Mouse (Mus musculus) splenic B cell, adult 2 months (primary cell): ENCODE data around the gene Ly6g5b.

Source experiments
- DNase-seq: peaks from one replicate; pipeline ENCODE4 v3.0.0-alpha.2; 2011; ENCODE audit warnings: low read depth, low spot score
- H3K27me3 ChIP-seq: 2 replicates; pipeline ENCODE4 v1.6.1; 2012; ENCODE audit warnings: mild to moderate bottlenecking, low read length, moderate library complexity, mixed read lengths; ENCODE audit not compliant: control insufficient read depth, poor library complexity, insufficient read depth, severe bottlenecking
- H3K36me3 ChIP-seq: 2 replicates; pipeline ENCODE4 v1.6.1; 2012; ENCODE audit warnings: mild to moderate bottlenecking, low read length, moderate library complexity, mixed read lengths; ENCODE audit not compliant: control insufficient read depth, poor library complexity, insufficient read depth, severe bottlenecking

Ly6g5b gene

DNA sequence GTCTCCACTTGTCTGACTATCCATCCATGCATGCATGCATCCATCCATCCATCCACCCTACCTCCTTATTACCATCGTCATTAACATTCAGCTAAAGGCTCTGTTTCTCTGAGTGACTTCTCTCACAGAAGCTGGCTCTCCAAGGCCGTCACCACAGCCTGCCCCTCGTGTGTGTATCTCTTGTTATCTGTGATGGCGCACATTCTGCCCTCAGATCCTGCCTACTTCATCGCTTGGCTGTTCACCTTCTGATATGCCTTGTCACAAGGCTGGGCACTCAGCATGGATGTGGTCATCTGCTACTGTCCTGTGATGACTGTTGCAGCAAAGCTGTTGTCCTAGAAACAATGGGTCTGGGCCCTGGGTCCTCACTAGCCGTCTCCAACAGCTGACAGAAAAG is 10.5 kb downstream of the Ly6g5b start:
- no peaks in the 10 kb centered on the region for H3K27me3 ChIP-seq
- DNase-seq, result no peak
- H3K36me3 ChIP-seq, result peaks cover 4% of the 10 kb centered on the region

DNA sequence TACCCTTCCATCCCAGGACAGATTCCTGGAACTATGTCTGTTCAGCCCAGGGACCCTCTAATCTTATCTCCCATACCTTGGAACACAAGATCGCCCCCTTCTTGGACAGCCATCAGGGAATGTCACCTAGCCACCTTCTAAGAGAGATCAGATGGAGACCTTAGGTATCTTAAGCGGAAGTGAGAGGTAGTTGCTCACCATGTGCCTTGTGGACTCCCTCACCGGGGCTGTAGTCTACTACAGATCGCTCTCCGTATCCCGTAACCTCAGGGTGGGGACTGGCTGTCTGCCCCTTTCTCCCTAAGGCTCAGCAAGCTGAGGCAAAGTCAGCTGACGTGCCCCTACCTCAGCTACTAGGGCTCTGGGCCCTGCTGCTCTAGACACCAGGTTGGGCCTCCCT is 11.1 kb downstream of the Ly6g5b start:
- Histone ChIP-seq H3K27me3 (no peaks in the 10 kb centered on the region), H3K36me3 (peaks cover 4% of the 10 kb centered on the region)
- no peak for DNase-seq

DNA sequence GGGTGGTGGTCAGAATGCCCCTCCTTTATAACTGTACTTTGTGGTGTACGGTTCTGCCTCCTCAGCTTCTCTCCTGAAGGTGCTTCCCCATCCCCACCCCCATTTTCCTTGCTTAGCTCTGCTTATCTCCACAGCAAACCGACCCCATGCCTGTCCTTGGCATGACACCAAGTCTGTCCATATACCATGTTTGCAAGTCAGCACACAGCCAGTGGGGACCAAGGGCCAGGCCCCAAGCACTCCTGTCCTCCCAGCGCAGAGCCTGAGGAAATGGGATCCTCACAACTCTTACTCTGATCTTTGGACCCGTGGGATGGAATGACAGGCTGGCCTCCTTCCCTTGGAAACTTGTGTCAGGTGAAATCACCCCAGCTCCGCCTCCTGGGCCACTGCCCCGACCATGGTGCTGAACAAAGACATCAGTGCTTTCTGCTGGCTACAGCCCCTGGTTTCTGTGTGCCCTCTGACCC is 12.0 kb downstream of the Ly6g5b start:
- no peaks in the 10 kb centered on the region for H3K27me3 ChIP-seq
- DNase-seq, result no peak
- H3K36me3 ChIP-seq, result peaks cover 7% of the 10 kb centered on the region

DNA sequence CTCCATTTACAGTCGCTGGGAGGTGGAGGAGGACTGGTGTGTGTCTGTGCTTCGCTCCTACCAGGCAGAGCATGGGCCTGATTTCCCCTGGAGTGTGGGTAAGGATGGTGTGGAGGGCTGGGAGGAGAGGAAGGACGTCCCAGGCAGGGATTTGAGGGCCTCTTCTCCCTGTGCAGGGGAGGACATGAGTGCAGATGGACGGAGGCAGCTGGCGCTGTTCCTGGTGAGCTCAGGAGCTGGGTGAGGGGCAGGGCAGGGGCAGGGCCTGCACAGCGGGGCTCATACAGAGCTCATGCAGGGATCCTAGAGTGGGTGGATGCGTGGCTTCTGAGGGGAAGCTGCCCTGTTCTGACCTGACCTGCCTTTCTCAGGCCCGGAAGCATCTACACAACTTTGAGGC is 12.9 kb downstream of the Ly6g5b start:
- Histone ChIP-seq H3K27me3 (no peaks in the 10 kb centered on the region), H3K36me3 (peaks cover 7% of the 10 kb centered on the region)
- DNase-seq, result no peak

DNA sequence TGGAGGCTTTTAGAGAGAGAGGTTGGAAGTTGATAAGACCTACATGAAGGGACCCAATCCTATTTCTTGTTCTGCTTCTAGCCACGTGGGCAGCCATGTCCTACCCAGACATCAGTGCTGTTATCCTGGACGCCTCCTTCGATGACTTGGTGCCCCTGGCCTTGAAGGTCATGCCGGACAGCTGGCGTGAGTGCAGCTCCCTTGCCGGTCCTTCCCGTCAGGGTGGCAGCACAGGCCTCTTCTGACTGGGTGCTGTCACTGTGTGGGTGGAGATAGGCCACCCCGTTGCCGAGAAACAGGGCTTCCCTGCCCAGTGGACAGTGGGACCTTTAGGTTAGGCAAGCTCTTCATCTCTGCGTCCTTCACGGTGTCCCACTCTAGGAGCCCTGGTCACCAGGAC is 14.1 kb downstream of the Ly6g5b start:
- Histone ChIP-seq H3K27me3 (no peaks in the 10 kb centered on the region), H3K36me3 (peaks cover 7% of the 10 kb centered on the region)
- no peak for DNase-seq

DNA sequence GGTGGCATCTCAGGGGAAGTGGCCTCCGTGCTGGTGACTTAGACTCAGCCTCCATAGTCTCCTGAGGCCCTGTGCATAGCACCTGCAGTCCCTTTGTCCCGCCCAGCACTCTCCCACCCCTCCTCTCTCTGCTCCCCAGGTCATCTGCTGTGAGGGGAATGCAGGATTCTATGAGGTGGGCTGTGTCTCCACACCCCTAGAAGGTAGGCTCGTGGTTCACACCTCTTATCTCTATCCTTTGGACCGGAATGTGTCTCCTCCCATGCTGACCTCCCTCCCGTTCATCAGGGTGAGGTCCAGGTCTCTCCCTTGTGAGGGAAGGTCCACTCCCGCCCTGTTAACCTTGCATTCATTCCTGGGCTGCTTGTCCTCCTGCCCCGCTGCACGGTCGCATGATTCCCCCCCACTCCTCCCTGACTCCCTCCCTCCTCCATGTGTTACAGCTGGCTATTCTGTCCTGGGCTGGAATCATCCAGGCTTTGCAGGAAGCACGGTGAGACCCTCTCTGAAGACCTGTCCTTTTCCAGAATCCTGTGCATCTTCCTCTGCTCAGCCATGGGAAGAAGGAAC is 14.9 kb downstream of the Ly6g5b start:
- no peak for DNase-seq
- Histone ChIP-seq H3K36me3 (peaks cover 7% of the 10 kb centered on the region), H3K27me3 (no peaks in the 10 kb centered on the region)

DNA sequence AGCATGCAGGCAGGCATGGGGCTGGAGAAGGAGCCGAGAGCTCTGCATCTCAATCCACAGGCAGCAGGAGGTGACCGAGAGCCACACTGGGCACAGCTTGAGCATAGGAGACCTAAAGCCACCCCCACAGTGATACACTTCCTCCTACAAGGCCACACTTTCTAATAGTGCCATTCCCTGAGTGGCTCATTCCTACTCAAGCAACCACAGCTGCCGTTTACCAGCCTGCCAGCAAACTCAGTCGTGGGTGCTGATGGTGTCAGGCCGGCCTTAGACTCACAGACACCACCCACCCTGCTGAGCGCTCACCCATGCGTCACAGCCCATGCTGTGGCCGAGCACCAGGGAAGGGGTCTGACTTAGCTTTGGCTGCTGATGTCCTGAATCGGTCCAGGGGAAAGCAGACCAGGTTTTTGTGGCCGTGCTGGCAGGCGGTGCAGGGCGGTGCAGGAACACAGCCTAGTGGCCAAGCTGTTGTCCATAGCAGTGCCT is 18.0 kb downstream of the Ly6g5b start:
- Histone ChIP-seq H3K27me3 (no peaks in the 10 kb centered on the region), H3K36me3 (peaks cover 6% of the 10 kb centered on the region)
- no peak for DNase-seq

DNA sequence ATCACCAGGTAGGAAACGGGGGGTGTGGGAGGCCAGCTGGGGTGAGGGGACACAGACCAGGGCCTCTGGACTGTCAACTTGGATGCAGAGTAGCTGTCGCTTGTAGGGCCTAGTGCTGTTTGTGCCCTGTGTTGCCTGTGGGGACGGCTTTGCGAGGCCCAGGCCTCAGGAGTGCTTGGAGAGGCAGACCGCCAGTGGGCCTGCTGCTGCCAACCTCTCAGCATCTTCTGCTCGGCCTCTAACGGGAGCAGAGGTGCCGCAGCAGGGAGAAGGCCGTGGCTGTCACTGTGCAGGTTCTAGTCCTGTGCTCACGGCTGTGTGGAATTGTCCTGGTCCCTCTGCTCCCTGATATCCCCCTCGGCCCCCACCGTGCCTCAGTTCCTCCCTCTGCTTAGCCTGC is 18.6 kb downstream of the Ly6g5b start:
- DNase-seq, result no peak
- Histone ChIP-seq H3K36me3 (peaks cover 5% of the 10 kb centered on the region), H3K27me3 (no peaks in the 10 kb centered on the region)

DNA sequence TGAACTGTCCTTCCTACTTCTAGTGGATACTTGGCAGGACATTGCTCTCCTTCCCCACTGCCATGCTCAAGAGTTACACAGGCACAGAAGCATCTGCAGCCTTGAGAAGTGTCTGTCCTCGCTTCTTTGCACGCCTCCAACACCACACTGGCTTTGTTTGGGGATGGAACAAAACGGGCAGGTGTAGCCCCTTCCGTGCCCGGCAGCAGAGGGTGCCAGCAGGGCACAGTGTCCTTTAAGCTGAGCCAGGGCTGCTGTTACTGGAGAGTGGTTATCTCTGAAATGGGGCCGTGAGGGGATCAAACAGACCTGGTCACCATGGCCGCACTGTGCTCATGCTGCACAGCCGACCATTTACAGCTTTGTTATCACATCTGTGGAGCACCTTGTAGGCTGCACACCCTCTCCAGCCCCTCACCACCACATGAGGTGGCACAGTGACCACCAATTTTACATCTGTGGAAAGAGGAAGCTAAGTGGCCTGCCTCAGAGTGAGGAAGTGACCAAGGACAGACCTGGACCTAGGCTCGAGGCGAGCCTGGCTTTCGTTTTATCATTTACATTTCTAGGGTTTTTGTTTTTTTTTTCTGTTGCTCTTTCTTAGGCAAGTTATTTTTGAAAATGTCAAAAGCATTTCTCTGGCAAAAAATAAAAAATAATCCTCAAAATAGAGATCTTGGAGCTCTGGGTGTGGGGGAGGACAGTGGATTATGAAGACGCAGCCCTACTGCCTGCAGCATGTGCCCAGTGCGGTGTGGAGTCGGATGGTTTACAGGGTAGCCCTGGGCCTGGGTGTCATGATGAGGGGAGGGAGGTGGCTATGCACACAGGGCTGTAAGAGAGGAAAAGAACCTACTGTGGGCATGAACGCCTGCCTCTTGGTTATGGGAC is 20.5 kb downstream of the Ly6g5b start:
- H3K27me3 ChIP-seq, result no peaks in the 10 kb centered on the region
- peaks cover 4% of the 10 kb centered on the region for H3K36me3 ChIP-seq
- DNase-seq, result no peak

DNA sequence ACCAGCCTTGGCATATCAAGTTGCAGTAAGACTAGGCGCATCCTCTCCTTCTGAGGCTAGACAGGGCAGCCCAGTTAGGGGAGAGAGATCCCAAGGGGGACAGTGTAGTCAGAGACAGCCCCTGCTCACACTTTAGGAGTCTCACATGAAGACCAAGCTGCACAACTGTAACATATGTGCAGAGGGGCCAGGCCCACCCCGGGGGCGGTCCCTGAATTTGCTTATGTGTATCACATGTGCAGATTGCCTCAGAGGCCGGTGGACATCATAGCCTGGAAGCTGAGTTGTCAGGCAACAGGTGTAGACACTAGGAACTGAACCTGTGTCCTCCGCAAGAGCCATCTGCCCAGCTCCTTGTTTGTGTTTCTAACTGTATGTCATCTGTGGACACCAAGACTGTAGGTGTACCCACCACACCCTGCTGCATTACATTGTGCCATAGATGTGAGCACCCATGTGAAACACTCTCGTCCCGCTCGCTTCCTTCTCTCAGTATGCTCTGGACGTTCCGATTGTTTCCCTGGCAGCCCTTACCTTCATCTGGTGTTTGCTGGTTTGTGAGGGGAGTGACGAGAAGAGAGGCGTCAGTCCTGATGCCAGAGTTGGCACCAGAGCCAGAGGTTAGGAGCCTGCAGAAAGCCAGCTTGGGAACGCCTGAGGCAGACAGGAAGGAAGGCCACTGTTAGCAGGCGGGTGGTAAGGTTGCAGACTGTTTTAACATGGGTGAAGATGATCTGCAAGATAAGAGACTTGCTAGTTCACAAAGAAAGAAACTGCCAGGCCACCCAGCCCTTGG is 22.6 kb downstream of the Ly6g5b start:
- Histone ChIP-seq H3K36me3 (peaks cover 1% of the 10 kb centered on the region), H3K27me3 (no peaks in the 10 kb centered on the region)
- DNase-seq, result no peak

DNA sequence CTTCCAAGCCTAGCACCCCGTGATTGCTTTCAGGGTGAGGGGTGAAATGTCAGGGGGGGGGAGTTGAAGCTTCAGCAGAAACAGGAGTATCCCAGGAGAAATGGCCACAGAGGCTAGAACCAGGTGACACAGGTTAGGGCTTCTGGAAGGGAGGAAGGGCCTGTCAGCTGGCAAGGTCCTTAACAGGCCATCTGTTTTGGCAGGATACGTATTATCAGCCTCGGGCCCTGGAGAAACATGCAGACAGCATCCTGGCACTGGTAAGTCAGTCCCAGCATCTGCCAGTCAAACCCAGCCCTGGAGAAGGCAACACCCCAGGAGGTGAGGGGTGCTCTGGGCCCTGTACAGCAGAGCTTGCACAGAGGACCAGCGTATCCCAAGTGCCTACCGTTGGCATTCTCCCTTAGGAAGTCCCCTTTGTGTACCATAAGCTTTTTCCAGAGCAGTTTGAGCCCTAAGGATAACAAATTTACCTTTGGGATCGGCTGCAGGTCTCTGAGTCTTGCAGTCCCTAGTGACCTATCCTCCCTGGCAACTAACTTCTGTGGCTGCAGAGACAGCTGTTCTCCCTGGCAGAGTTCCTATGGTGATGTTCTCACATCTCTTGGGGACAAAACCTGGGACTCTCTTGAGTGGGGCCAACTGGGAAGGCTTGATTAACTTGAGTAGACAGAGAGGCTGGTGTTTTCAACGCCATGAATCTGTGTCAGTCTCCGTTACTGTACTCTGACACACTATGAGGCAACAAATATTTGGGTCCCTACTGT is 24.9 kb downstream of the Ly6g5b start:
- Histone ChIP-seq H3K36me3 (peaks cover 1% of the 10 kb centered on the region; the same call in 1 of the 2 replicates), H3K27me3 (no peaks in the 10 kb centered on the region)
- DNase-seq, result no peak

DNA sequence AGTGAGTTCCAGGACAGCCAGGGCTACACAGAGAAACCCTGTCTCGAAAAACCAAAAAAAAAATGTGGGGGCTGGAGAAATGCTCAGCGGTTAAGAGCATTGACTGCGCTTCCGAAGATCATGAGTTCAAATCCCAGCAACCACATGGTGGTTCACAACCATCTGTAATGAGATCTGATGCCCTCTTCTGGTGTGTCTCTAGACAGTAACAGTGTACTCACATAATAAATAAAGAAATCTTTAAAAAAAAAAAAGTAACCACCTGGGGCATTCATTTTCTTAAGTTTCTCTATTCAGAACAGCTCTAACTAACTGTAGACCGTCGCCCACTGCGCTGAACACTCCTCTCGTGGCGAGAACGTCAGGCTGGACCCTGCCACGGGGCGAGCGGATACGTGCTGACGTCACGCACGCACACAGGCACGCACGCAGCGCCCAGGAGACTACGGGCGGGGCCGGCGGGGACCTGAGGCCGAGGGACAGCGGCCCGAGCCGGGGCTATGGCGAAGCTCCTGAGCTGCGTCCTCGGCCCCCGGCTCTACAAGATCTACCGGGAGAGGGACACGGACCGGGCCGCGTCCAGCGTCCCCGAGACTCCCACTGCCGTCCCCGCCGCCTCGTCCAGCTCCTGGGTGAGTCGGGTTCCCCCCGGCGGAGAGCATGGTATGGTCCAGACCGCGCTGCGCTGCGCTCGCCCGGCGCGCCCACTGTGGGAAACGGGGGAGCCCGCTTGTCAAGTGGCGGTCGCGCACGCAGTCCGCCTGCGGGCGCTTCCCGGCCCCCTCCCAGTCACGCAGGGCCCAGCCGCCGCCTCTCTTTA is 26.2 kb downstream of the Ly6g5b start, which contains the start of gene Abhd16a:
TSS of gene Abhd16a (plus strand) at position 439 of the 820 bp plus-strand sequence.
- no peaks in the 10 kb centered on the region for H3K27me3 ChIP-seq
- peak; percentile 96 for DNase-seq
- H3K36me3 ChIP-seq, result peaks cover 1% of the 10 kb centered on the region; the same call in 1 of the 2 replicates

DNA sequence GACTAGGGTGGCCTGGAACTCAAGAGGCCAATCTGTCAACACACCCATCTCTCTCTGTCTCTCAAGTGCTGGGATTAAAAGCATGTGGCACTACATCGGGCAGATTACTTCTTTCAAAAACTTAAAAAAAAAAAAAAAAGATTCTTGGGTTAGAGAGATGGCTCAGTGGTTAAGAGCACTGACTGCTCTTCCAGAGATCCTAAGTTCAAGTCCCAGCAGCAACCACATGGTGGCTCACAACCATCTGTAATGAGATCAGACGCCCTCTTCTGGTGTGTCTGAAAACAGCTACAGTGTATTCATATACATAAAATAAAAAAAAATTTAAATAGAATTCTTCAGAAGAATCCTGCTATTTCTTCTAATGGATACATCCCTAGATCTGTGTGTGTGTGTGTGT is 27.1 kb downstream of the Ly6g5b start:
- H3K36me3 ChIP-seq, result peaks cover 1% of the 10 kb centered on the region; the same call in 1 of the 2 replicates
- peak; percentile 29 for DNase-seq
- no peaks in the 10 kb centered on the region for H3K27me3 ChIP-seq
